Mouse (Mus musculus) cortical plate, adult 2 months (tissue): ENCODE measurements around the gene Clec11a. TPM values are rescaled to one million over a fixed set of nuclear protein-coding genes. Genes with fewer than 3 reads are reported as not detected.

Experiments used
- H3K27ac ChIP-seq: fragments of 200-500 bp; 2 replicates; pipeline ENCODE4 v1.5.1; 2012; ENCODE audit warnings: low read length, control low read depth, inconsistent platforms; ENCODE audit not compliant: insufficient read depth
- H3K4me1 ChIP-seq: fragments of 200-500 bp; 2 replicates; pipeline ENCODE4 v1.6.1; 2011; ENCODE audit warnings: low read length; ENCODE audit not compliant: control insufficient read depth, insufficient read depth
- H3K4me3 ChIP-seq: fragments of 200-500 bp; 2 replicates; pipeline ENCODE4 v1.5.1; 2011; ENCODE audit warnings: mild to moderate bottlenecking, low read length, control low read depth; ENCODE audit not compliant: insufficient read depth
- CTCF ChIP-seq: fragments of 200-500 bp; IDR thresholded peaks from 2 replicates; pipeline ENCODE4 v1.5.1; 2011; ENCODE audit warnings: mild to moderate bottlenecking, control low read depth, low read length; ENCODE audit not compliant: insufficient read depth; ENCODE audit errors: extremely low read depth
- POLR2A ChIP-seq: fragments of 200-500 bp; IDR thresholded peaks from 2 replicates; pipeline ENCODE4 v1.6.1; 2011; ENCODE audit warnings: mild to moderate bottlenecking, low read length, control low read depth; ENCODE audit not compliant: insufficient read depth; ENCODE audit errors: extremely low read depth
- polyA plus RNA-seq: library from polyadenylated mRNA; depleted of rRNA; stranded (reverse); fragments of >200 nt; gene quantifications from 2 replicates; pipeline ENCODE4 v1.2.3, GENCODE M21; 2012

The Clec11a gene
- polyA plus RNA-seq, 1 experiment: 5.4 TPM

- Histone ChIP-seq H3K4me3 (no peak overlapping the region), H3K27ac (no peak overlapping the region), H3K4me1 (no peaks in the 10 kb centered on the region)
- TF ChIP-seq CTCF (no peak), POLR2A (no peak)
Observed at GRCm38 (mm10) chr7:44332336-44332735, 25.6 kb upstream of the Clec11a start.

GRCm38 (mm10) chr7:44326614-44327013 lies 19.9 kb upstream of the Clec11a start:
- TF ChIP-seq CTCF: no peak
- no peak for TF ChIP-seq POLR2A
- no peak overlapping the region for H3K27ac ChIP-seq
- H3K4me3 ChIP-seq: no peak overlapping the region
- H3K4me1 ChIP-seq: no peaks in the 10 kb centered on the region

GRCm38 (mm10) chr7:44322290-44322689 lies 15.6 kb upstream of the Clec11a start:
- no peak for TF ChIP-seq POLR2A
- Histone ChIP-seq H3K27ac (no peak overlapping the region), H3K4me3 (no peak overlapping the region), H3K4me1 (peaks cover 7% of the 10 kb centered on the region; the same call in 1 of the 2 replicates)

- Histone ChIP-seq H3K4me3 (no peak overlapping the region), H3K27ac (peak overlapping the region; percentile 15; the same call in 1 of the 2 replicates), H3K4me1 (peaks cover 8% of the 10 kb centered on the region; the same call in 1 of the 2 replicates)
- TF ChIP-seq POLR2A (no peak), CTCF (0 out of 2 replicates have a peak, but pooled peaks have one; percentile 16)
Observed at GRCm38 (mm10) chr7:44320886-44321285, 14.2 kb upstream of the Clec11a start.

GRCm38 (mm10) chr7:44317913-44318312 lies 11.2 kb upstream of the Clec11a start:
- Histone ChIP-seq H3K4me3 (no peak overlapping the region), H3K4me1 (peaks cover 8% of the 10 kb centered on the region; the same call in 1 of the 2 replicates), H3K27ac (no peak overlapping the region)
- TF ChIP-seq POLR2A (no peak), CTCF (peak; percentile 47)

- H3K4me1 ChIP-seq: peaks cover 2% of the 10 kb centered on the region; the same call in 1 of the 2 replicates
Observed at GRCm38 (mm10) chr7:44312484-44312883, 5.8 kb upstream of the Clec11a start.

GRCm38 (mm10) chr7:44311713-44312304 lies 5.1 kb upstream of the Clec11a start:
- Histone ChIP-seq H3K4me3 (peak overlapping the region; percentile 93), H3K27ac (peak overlapping the region; percentile 2; the same call in 1 of the 2 replicates), H3K4me1 (no peaks in the 10 kb centered on the region)
- TF ChIP-seq POLR2A (no peak), CTCF (no peak)

More at GRCm38 (mm10) chr7:44312484-44312883, 5.8 kb upstream of the Clec11a start:
- peak overlapping the region; percentile 93; the same call in 1 of the 2 replicates for H3K4me3 ChIP-seq
- TF ChIP-seq POLR2A (no peak), CTCF (no peak)
- 0 out of 2 replicates have a peak overlapping the region, but pooled peaks have one; percentile 2 for H3K27ac ChIP-seq

- Histone ChIP-seq H3K27ac (peak overlapping the region; percentile 96), H3K4me3 (peak overlapping the region; percentile 93), H3K4me1 (no peaks in the 10 kb centered on the region)
- TF ChIP-seq POLR2A (peak; percentile 29; the same call in 1 of the 2 replicates), CTCF (no peak)
Observed at GRCm38 (mm10) chr7:44310878-44311712, 4.4 kb upstream of the Clec11a start.

- TF ChIP-seq CTCF (no peak), POLR2A (0 out of 2 replicates have a peak, but pooled peaks have one; percentile 9)
- peak overlapping the region; percentile 93 for H3K4me3 ChIP-seq
- H3K4me1 ChIP-seq: 0 out of 2 replicates have a peak, but pooled peaks cover 2% of the 10 kb centered on the region
- peak overlapping the region; percentile 96 for H3K27ac ChIP-seq
Observed at GRCm38 (mm10) chr7:44310285-44310877, 3.7 kb upstream of the Clec11a start.
